8 mouse cellular contexts compared by ENCODE assay signal in the genomic region with DNA sequence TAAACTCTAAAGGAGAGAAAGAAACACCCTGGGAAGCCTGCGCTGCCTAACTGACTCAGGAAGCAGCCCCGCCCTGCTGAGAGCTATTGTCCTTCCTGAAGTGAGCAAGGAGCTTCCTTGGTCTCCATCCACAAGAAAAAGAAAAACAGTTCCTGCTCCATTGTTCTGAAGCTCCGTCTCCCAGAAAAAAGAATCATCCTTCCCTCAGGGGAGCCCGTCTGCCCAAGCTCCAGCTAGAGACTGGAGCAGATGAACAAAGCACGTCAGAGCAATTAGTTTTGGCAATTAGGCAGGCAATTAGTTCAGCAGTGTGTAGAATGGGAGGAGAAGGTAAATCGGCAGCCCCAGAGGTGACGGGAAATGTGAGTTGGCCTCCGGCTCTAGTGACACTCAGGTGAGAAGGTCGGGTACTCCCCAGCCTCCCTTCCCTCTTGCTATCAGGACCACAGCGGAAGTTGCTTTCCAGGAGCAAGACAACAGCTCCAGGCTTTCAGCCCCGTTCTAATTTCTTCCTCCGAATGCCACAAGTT. TPM values are rescaled to one million over a fixed set of nuclear protein-coding genes. Genes with fewer than 3 reads are reported as not detected.
DNase-seq lines count a peak whose midpoint lies in the region; ATAC-seq lines count a peak whose summit lies in the region.

No protein-coding gene starts in this region.

- WGBS in forebrain, embryonic 11.5 days = under 1% methylated on average over 12 of the region's 12 CpGs
- 4% methylated on average over 12 of the region's 12 CpGs for WGBS in liver, embryonic 13.5 days (ENCODE audit: insufficient replicate concordance)
- WGBS in neural tube, embryonic 14.5 days = 1% methylated on average over 12 of the region's 12 CpGs

- H3K4me2 ChIP-seq in forebrain, embryonic 11.5 days (ENCODE audit: low read depth, low read length, severe bottlenecking) = peak overlapping the region; percentile 48
- H3K4me2 ChIP-seq in liver, embryonic 13.5 days = peak overlapping the region; percentile 66
- H3K4me2 ChIP-seq in neural tube, embryonic 14.5 days (ENCODE audit: low read depth, low read length) = peak overlapping the region; percentile 65

- ATAC-seq in megakaryocyte, adult 5-6 weeks (ENCODE audit: poor library complexity, severe bottlenecking) = no peak
- peak; percentile 88 for ATAC-seq in forebrain, embryonic 11.5 days (replicated peaks; ENCODE audit: low FRiP score)
- ATAC-seq in liver, embryonic 13.5 days (ENCODE audit: low read depth) = no peak
- peak; percentile 68 for ATAC-seq in neural tube, embryonic 14.5 days (ENCODE audit: low read depth)
- ATAC-seq in activated CD4-positive, CD25-positive, alpha-beta regulatory T cell, adult 4 months = no peak

- peaks cover 92% of the 10 kb centered on the region for H3K4me1 ChIP-seq in megakaryocyte, embryonic 14.5 days
- peaks cover 7% of the 10 kb centered on the region for H3K4me1 ChIP-seq in forebrain, embryonic 11.5 days (replicated peaks; ENCODE audit: control insufficient read depth, insufficient read depth, low read length)
- H3K4me1 ChIP-seq in liver, embryonic 13.5 days (replicated peaks) = peaks cover 86% of the 10 kb centered on the region
- H3K4me1 ChIP-seq in neural tube, embryonic 14.5 days (ENCODE audit: control insufficient read depth, insufficient read depth, low read length) = peaks cover 10% of the 10 kb centered on the region

- H3K9ac ChIP-seq in forebrain, embryonic 11.5 days (ENCODE audit: low read length) = peak overlapping the region; percentile 25
- peak overlapping the region; percentile 69 for H3K9ac ChIP-seq in liver, embryonic 13.5 days
- peak overlapping the region; percentile 41; the same call in 1 of the 2 replicates for H3K9ac ChIP-seq in neural tube, embryonic 14.5 days (replicated peaks; ENCODE audit: low read depth, low read length)

- no peaks in the 10 kb centered on the region for H3K27me3 ChIP-seq in megakaryocyte, embryonic 14.5 days (replicated peaks)
- H3K27me3 ChIP-seq in forebrain, embryonic 11.5 days (ENCODE audit: control insufficient read depth, insufficient read depth, low read length) = no peaks in the 10 kb centered on the region
- H3K27me3 ChIP-seq in liver, embryonic 13.5 days = no peaks in the 10 kb centered on the region
- H3K27me3 ChIP-seq in neural tube, embryonic 14.5 days (ENCODE audit: control insufficient read depth, insufficient read depth, low read length) = no peaks in the 10 kb centered on the region

- peak overlapping the region; percentile 90 for H3K4me3 ChIP-seq in megakaryocyte, embryonic 14.5 days (replicated peaks)
- peak overlapping the region; percentile 15; the same call in 1 of the 2 replicates for H3K4me3 ChIP-seq in forebrain, embryonic 11.5 days (ENCODE audit: low read depth, low read length)
- peak overlapping the region; percentile 42 for H3K4me3 ChIP-seq in liver, embryonic 13.5 days (replicated peaks)
- peak overlapping the region; percentile 8; the same call in 1 of the 2 replicates for H3K4me3 ChIP-seq in neural tube, embryonic 14.5 days (ENCODE audit: low read depth, low read length)

- peak overlapping the region; percentile 39; the same call in 1 of the 2 replicates for H3K27ac ChIP-seq in forebrain, embryonic 11.5 days (ENCODE audit: low read depth, low read length)
- H3K27ac ChIP-seq in liver, embryonic 13.5 days = peak overlapping the region; percentile 86
- H3K27ac ChIP-seq in neural tube, embryonic 14.5 days (ENCODE audit: low read depth, low read length) = peak overlapping the region; percentile 18; the same call in 1 of the 2 replicates

- DNase-seq in forebrain, embryonic 11.5 days (ENCODE audit: low spot score) = peak; percentile 68
- DNase-seq in induced T-regulatory cell, adult 2 months (ENCODE audit: low read depth) = peak; percentile 72
- no peak for DNase-seq in liver, embryonic 13.5 days
- no peak for DNase-seq in testis, postnatal 10 days (ENCODE audit: low spot score)

- no peaks in the 10 kb centered on the region for H3K36me3 ChIP-seq in megakaryocyte, embryonic 14.5 days (replicated peaks; ENCODE audit: low read length)
- H3K36me3 ChIP-seq in forebrain, embryonic 11.5 days (ENCODE audit: control insufficient read depth, insufficient read depth, low read length) = no peaks in the 10 kb centered on the region
- no peaks in the 10 kb centered on the region for H3K36me3 ChIP-seq in liver, embryonic 13.5 days
- no peaks in the 10 kb centered on the region for H3K36me3 ChIP-seq in neural tube, embryonic 14.5 days (ENCODE audit: control insufficient read depth, insufficient read depth, low read length)

- no peaks in the 10 kb centered on the region for H3K9me3 ChIP-seq in megakaryocyte, embryonic 14.5 days
- no peaks in the 10 kb centered on the region for H3K9me3 ChIP-seq in forebrain, embryonic 11.5 days (ENCODE audit: control insufficient read depth, low read length)
- no peaks in the 10 kb centered on the region for H3K9me3 ChIP-seq in liver, embryonic 13.5 days (replicated peaks)
- no peaks in the 10 kb centered on the region for H3K9me3 ChIP-seq in neural tube, embryonic 14.5 days (ENCODE audit: control insufficient read depth, low read length)

RNA-seq across cellular contexts. Expression of a gene that starts 3.7 kb away (rescaled TPM):
- polyA plus RNA-seq in megakaryocyte, embryonic 14.5 days (2012; ENCODE audit: insufficient read depth, low replicate concordance) = 98.5 and 119 TPM in 2 replicates
- 343 and 360 TPM in 2 replicates for total RNA-seq in megakaryocyte, adult 5-6 weeks (2015)
- total RNA-seq in megakaryocyte, adult 5-6 weeks (2017) = 145 and 164 TPM in 2 replicates
- 45.4 and 47.6 TPM in 2 replicates for polyA plus RNA-seq in forebrain, embryonic 11.5 days (2014; fragmentation: Nextera tagmentation; extraction: Ambion mirVana)
- 301 and 344 TPM in 2 replicates for polyA plus RNA-seq in liver, embryonic 13.5 days (2015; fragmentation: Nextera tagmentation; extraction: Ambion mirVana)
- 139 and 166 TPM in 2 replicates for polyA plus RNA-seq in neural tube, embryonic 14.5 days (2014; fragmentation: Nextera tagmentation; extraction: Ambion mirVana)
- polyA plus RNA-seq in activated CD4-positive, CD25-positive, alpha-beta regulatory T cell, adult 4 months (2017; shearing (Covaris generic)) = 100 to 1,000 TPM; 296 to 343 TPM

Comparison
In these comparisons a context has a peak if more than half of its experiments do, and no peak if none do; other contexts are left out.
1. H3K4me3 ChIP-seq: peak in every context shown above with its lines; median percentile 90 in megakaryocyte, embryonic 14.5 days; 42 in liver, embryonic 13.5 days; 15 in forebrain, embryonic 11.5 days; 8 in neural tube, embryonic 14.5 days.
2. ATAC-seq: peak in forebrain, embryonic 11.5 days (single experiment) and neural tube, embryonic 14.5 days (single experiment); none in megakaryocyte, adult 5-6 weeks (single experiment), liver, embryonic 13.5 days (single experiment) and activated CD4-positive, CD25-positive, alpha-beta regulatory T cell, adult 4 months (single experiment).
3. DNase-seq: peak in forebrain, embryonic 11.5 days (single experiment) and induced T-regulatory cell, adult 2 months (single experiment); none in liver, embryonic 13.5 days (single experiment) and testis, postnatal 10 days (single experiment).
4. H3K27ac ChIP-seq: peak in every context shown above with its lines; median percentile 86 in liver, embryonic 13.5 days; 39 in forebrain, embryonic 11.5 days; 18 in neural tube, embryonic 14.5 days.
5. Peak in every context shown above with its lines, with median percentiles within 50 percentile points of each other: H3K4me2 ChIP-seq and H3K9ac ChIP-seq.